Mouse (Mus musculus): ENCODE measurements around the gene N4bp2.
A peak's percentile ranks its signal among the peaks of the same experiment; 100 is the strongest.
"Not testable (repeated sequence)": the region's sequence is repeated elsewhere in the genome, so short reads cannot be mapped to it uniquely, and the experiment has no call there.

Gene N4bp2

DNA sequence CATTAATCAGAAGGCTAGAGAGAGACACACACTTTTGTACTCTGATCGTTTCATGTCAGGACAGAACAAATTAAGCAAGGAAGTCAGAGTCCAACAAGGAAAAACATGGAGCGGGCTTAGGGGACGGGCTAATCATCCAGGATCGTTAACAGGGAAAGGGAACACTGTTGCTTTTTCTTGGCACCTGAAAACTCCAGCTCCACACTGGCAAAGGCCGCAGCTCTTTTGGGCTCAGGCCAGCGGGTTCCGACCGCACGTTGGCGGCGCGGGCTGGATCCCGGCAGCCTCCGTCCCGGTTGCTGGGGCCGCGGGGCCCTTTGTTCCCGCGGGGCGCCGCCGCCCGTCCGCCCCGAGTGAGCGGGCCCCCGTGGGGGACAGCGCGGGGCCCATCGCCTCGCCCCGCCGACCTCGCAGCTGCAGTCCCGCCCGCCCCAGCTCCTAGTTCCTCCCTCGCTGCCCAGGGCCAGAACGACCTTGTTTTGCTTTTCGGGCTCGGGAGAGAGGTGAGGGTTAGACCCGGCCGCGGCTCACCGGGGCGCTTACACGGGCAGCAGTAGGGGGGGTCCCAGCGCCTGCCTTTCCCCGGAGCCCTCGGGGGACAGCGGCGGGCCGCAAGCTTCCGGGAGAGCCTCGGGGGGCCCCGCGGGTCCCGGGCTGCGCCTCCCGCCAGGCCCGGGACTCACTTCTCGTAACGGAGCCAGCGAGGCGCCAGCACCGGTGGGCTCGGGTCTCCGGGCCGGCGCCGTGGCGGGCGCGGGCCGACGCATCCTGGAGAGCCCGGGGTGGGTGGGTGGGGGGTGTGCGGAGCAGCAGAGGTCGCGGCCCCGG lies at the start of gene N4bp2:
Gene N4bp2, plus strand, starts transcription at position 434 of the 828 bp plus-strand sequence.
- peak; percentile 90 to 91 for DNase-seq

GRCm38 (mm10) chr5:65715084-65715483 lies 48.2 kb upstream of the N4bp2 start:
- DNase-seq, result no peak

DNA sequence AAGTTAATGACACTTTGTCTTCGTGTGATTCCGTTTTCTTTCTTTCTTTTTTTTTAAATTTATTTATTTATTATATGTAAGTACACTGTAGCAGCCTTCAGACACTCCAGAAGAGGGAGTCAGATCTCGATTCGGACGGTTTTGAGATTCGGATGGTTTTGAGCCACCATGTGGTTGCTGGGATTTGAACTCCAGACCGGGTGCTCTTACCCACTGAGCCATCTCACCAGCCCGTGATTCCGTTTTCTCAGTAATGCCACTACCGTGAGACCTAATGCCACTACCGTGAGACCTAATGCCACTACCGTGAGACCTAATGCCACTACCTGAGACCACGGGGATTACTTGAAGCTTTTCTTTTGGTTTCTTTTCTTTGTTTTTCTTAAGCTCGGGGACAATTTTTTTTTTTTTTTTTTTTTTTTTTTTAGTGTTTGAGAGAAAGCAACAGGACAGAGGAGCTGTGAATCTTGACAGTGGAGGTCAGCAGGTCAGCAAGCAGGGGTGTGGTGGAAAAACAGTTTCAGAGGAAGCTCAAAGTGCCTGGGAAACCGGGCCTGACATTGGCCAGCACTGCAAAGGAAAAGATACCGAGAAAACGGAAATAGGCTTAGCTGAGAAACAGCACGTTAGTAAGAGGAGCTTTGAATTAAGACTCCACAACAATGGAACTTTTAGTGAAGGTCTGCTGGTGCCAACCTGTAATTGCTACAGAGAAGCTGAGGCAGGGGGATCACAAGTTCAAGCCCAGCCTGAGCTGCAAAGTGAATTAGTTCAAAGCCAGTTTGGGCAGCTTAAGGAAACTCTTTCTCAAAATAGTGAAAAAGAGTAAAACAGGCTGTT lies 46.0 kb upstream of the N4bp2 start:
- DNase-seq, result no peak

GRCm38 (mm10) chr5:65717903-65718211 lies 45.5 kb upstream of the N4bp2 start:
- DNase-seq, result not testable (repeated sequence)

DNA sequence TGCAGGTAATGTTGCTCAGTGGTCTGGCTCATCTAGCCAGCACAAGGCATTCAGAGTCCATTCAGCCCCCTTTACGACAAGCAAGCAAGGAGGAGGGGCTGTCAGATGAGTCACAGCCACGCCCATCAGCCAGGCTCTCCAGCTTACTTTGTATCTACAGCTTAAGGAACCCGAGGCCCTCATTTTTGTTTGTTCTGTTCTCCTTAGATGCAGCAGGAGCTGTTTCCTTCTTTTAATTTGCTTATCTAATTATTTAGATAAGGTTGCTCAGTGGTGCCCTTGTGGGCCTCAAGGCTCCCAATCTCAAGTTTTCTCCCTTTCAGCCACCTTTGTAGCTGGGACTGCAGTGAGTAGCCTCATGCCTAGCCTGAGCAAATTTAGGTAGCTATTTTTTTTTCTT lies 45.0 kb upstream of the N4bp2 start:
- no peak for DNase-seq

DNA sequence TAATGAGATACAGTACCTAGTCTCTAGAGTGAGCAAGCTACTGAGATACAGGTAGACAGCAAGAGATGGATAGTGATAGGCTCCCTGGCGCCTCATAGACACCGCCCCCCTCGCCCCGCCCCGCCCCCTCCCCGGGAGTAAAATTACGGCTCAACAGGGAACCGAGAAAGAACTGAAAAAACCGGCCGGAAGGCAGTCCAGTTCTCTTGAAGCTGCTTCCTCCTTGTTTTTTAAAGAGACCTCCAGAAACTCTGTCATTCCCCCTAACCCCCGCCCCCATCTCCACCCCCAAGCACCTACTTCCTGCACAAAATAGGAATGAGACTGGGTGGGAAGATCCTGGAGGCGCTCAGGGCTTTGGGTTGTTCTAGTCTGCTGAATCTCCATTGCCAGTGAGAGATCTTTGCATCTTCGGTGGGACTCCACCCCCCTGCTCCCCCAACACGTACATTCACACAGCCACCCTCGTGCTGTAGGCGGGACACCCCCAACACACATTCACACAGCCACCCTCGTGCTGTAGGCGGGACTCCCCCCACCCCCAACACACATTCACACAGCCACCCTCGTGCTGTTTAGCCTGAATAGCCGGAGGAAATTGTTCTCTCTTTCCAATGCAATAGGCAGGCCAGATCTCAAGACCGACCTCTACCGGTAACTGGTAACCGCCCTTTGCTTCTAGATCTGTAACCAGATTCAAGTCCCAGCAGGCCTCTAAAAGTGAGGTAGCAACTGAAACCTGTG lies 38.8 kb upstream of the N4bp2 start:
- peak; percentile 53 to 59 for DNase-seq

DNA sequence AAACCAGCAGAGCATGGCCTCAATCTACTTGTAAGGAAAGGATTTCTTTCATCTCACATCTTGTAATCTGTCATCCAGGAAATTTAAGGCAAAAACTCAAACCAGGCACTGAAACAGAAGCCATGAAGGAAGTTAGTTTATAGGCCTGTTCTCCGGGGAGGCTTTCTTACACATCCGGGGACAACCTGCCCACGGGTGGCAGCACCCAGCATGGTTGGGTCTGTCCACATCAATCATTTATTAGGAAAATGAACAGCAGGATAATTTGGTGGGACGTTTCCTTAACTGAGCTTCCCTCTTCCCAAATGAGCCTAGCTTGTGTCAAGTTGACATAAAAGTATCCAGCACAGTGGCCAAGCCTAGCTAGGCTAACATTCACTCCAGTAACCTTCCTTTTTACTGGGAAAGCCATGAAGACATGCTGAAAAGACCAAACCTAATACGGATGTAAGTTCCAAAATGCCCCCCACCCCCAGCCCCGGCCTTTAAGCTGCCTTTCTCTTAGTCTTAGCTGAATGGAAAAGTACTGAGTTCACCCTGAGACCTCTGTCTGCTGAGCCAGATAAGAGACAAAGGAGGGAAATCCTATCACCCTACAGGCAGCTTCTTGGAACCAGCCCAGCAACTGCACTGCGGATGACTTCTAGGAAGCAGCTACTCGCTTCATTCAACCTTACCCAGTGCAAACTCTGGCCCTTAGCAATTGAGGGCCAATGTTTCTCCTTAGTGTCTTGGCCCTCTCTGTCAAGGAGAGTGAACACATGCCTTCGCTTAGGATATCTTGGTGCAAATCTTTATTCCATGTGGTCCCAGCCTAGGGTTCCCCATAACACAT lies 31.9 kb upstream of the N4bp2 start:
- no peak for DNase-seq

DNA sequence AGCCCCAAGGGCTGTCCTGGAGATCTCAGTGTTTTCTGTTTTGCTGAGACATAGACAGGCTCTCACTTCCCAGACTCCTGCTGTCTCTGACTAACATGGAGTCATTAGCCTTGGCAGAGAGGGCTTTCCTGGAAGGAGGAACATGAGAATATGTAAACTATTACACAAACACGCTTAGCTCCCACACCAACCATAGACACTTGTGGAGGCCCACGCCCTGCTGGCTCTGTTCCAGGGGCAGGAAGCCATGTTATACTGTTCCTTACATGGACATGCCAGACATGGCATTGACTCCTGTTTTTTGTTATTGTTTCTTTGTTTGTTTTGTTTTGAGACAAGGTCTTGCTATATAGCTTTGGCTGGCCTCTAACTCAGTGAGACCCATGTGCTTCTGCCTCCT lies 27.7 kb upstream of the N4bp2 start:
- DNase-seq, result no peak

DNA sequence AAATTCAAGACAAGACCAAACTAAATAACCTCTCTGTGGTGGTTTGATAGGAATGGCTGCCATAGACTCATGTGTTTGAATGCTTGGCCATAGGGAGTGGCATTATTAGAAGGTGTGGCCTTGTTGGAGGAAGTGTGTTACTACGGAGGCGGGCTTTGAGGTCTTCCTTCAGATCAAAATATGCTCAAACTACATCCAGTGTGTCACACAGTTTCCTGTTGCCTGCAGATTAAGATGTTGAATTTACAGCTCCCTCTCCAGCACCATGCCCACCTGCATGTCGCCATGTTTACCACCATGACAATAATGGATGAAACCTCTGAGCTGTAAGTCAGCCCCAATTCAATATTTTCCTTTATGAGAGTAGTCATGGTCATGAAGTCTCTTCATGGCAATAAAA lies 24.0 kb upstream of the N4bp2 start:
- DNase-seq, result no peak

- no peak for DNase-seq
These were observed 16.4 kb upstream of the N4bp2 start for GRCm38 (mm10) chr5:65746908-65747307.

- no peak for DNase-seq
These were observed 14.9 kb upstream of the N4bp2 start for GRCm38 (mm10) chr5:65748386-65748785.

- DNase-seq, result no peak
These were observed 14.4 kb upstream of the N4bp2 start for GRCm38 (mm10) chr5:65748880-65749279.

DNA sequence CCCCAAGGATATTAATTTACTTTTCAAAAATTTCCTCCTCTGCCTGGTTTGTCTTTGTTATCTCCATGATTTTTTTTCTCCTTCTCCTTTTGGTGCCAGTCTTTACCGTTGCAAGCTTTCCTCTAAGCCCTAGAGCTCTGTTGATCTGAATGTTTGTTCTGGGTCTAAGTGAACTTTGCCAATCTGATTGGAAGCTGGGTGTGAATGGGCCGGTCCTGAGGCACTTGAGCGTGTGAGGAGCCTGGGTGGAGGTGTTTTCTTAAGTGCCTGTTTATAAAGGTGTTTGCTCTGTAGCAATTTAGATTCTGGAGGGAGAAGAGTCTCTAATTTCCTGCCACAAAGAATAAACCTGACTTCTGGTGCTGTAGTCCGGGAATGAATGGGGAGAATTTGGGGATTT lies 11.3 kb upstream of the N4bp2 start:
- no peak for DNase-seq

DNA sequence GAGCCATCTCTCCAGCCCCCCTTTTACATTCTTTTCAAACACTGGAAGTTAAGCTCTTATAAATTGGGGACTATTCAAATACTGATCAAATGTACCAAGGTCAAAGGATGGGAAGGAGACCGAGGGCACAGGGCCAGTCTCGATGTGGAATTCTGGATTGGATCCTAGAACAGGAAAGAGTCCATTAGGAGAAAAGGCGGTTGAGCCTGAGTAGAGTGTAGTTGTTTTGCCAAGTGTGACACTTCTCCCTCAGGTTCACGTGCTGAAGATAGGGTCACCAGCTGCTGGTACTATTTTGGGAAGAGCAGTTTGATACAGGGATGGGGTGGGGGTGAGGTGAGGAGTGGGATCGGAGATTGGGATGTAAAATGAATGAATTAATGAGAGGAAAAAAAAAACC lies 7.5 kb upstream of the N4bp2 start:
- DNase-seq, result peak; percentile 10 to 13

GRCm38 (mm10) chr5:65757110-65757509 lies 6.2 kb upstream of the N4bp2 start:
- no peak for DNase-seq

DNA sequence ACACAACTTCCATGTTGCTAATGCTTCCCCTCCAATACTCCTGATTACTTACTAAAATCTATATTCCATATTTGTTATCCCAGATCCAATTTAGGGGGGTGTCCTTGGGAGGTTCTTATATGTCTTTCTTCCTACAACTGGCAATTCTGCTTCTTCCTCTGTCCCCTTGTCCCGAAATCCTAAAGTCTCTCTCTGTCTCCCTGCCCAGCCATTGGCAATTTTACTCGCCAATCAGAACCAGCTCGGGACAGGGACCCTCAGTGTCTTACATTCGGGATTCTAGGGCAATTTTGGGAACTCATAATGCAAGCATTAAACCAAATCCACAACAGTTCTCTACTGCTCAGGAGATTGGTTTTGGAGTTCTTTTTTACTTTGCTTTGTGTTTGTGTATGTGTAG lies 3.3 kb upstream of the N4bp2 start:
- DNase-seq, result no peak

DNA sequence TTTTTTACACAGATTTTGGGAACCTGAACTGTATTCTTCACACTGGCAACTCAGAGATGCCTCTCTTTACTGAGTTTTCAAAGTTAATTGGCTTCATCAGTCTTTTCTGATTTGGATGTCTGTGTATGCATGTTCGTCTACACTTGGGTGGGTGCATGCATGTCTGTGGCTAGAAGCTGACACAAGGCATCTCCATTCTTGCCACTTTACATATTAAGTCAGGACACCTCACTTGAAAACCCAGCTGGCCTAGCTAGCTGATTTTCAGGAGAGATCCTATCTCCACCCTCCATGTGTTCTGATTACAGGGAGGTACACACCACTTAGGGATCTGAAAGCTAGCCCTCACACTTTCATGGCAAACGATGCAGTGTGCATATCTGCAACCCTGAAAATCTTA lies 2.7 kb upstream of the N4bp2 start:
- DNase-seq, result no peak

GRCm38 (mm10) chr5:65761020-65761419 lies 2.3 kb upstream of the N4bp2 start:
- DNase-seq, result no peak

DNA sequence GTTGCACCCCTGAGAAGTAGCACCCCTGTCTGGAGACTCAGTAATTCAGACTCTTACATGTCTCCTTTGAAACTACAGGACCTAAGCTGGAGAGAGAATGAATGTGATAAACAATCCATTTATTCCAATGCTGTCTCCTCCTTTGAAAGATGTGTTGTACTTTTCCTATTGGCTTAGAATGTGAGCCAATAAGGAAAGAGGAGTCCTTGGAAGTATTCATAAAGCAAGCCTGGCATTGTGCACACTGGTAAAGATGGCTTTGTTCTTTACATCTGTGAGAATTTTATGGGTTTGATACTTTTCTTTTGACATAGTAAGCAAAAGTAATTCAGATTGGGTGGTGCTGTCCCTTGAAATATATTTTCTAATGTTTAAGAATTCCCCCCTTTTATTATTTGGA lies 1.4 kb upstream of the N4bp2 start:
- no peak for DNase-seq

- DNase-seq, result no peak
These were observed 635 bp upstream of the N4bp2 start for GRCm38 (mm10) chr5:65762686-65763085.

DNA sequence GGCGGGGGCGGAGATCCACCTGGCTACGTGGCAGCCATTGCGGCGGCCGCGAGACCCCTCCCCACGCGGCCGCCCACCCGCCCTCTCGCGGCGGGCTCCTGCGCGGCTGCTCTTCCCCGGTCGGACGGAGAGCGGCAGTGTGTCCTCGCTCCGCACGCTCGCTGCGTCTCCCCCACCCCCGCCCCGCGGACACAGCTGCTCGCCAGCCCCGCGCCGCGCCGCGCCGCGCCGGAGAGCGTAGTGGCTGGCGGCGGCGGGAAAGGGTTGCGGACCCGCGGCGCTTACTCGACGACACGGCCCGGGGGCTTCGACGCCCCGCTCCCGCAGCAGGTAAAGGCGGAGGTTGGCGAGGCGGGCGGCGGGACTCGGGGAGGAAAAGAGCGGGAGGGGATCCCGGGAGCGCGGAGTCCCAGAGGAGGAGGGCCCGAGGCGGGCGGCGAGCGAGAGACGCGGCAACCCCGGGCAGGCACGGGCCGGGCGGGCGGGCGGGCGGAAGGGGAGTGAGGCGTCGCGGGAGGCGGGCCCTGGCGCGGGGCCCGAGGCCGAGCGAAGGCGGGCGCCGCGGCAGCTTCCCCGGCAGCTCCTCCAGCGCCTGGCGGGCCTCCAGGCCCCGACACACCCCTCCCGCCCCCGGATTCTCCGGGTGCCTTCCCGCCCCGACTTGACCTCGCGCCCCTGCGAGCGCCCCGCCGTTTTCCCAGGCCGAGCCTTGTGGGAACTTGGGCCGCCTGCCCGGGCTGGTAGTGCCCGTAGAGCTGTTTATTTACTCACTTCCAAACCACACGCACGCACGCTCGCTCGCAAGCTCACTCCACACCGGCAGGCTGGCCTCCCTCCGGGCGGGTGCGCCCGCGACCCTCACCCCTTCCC lies 830 bp downstream of the N4bp2 start:
- peak; percentile 80 to 83 for DNase-seq
